Mouse (Mus musculus) forebrain, postnatal 0 days (tissue): ENCODE results near the gene Krt4. TPM values are rescaled to one million over a fixed set of nuclear protein-coding genes. Genes with fewer than 3 reads are reported as not detected.

Source experiments
- ATAC-seq: fragments of 200-750 bp; cut with Nextera tagmentation; 2 replicates; pipeline ENCODE4 v1.8.0; 2017; ENCODE audit warnings: mild to moderate bottlenecking, moderate library complexity
- DNase-seq: peaks from one replicate; pipeline ENCODE4 v3.0.0-alpha.2; 2015
- H3K27ac ChIP-seq: fragments of 300-500 bp; sonication (generic); 2 replicates; pipeline ENCODE4 v1.5.1; 2014; ENCODE audit warnings: low read depth, mild to moderate bottlenecking, antibody characterized with exemption, low read length, moderate library complexity, mixed read lengths
- H3K27me3 ChIP-seq: fragments of 300-500 bp; sonication (generic); 2 replicates; pipeline ENCODE4 v1.6.1; 2014; ENCODE audit warnings: mild to moderate bottlenecking, low read length, mixed read lengths; ENCODE audit not compliant: insufficient read depth
- H3K36me3 ChIP-seq: fragments of 300-500 bp; sonication (generic); 2 replicates; pipeline ENCODE4 v1.6.1; 2014; ENCODE audit warnings: mild to moderate bottlenecking, moderate library complexity; ENCODE audit not compliant: insufficient read depth
- H3K4me1 ChIP-seq: fragments of 300-500 bp; sonication (generic); 2 replicates; pipeline ENCODE4 v1.6.1; 2014; ENCODE audit warnings: antibody characterized with exemption; ENCODE audit not compliant: insufficient read depth
- H3K4me2 ChIP-seq: fragments of 300-500 bp; sonication (generic); 2 replicates; pipeline ENCODE4 v1.6.1; 2014; ENCODE audit warnings: low read depth, mild to moderate bottlenecking, moderate library complexity
- H3K4me3 ChIP-seq: fragments of 300-500 bp; sonication (generic); 2 replicates; pipeline ENCODE4 v1.5.1; 2014; ENCODE audit warnings: low read depth, low read length, mixed read lengths
- H3K9ac ChIP-seq: fragments of 300-500 bp; sonication (generic); 2 replicates; pipeline ENCODE4 v1.6.1; 2014; ENCODE audit warnings: mild to moderate bottlenecking
- H3K9me3 ChIP-seq: fragments of 300-500 bp; sonication (generic); 2 replicates; pipeline ENCODE4 v1.6.1; 2016; ENCODE audit warnings: low read length
- CTCF ChIP-seq: sonication (generic); IDR thresholded peaks from 2 replicates; pipeline ENCODE4 v1.5.1; 2016; ENCODE audit warnings: antibody characterized with exemption, control low read depth, low read depth
- WGBS: fragments of 180-500 bp; shearing (Covaris S2); extraction: QIAGEN DNeasy Blood & Tissue Kit; methylation state at CpG from one replicate; pipeline ENCODE4 v1.1.7; 2014; 5-methylcytosine and 5-hydroxymethylcytosine counted together
- polyA plus RNA-seq: library from polyadenylated mRNA; unstranded; fragments of >200 nt; fragmentation: Nextera tagmentation; extraction: Ambion mirVana; gene quantifications from 2 replicates; pipeline ENCODE4 v1.2.1, GENCODE M21; 2015
- total RNA-seq: library from RNA; depleted of rRNA; stranded (reverse); fragments of >200 nt; gene quantifications from 2 replicates; pipeline ENCODE4 v1.2.3, GENCODE M21; 2014

Krt4 gene
- total and polyA plus RNA-seq, 2 experiments from 2014 or later, result not detected

GRCm38 (mm10) chr15:101927340-101928080, 3.0 kb upstream of the Krt4 start:
- Histone ChIP-seq H3K36me3 (no peaks in the 10 kb centered on the region), H3K27ac (no peak overlapping the region), H3K9me3 (no peaks in the 10 kb centered on the region), H3K4me3 (no peak overlapping the region), H3K27me3 (no peaks in the 10 kb centered on the region), H3K4me1 (no peaks in the 10 kb centered on the region), H3K4me2 (no peak overlapping the region), H3K9ac (no peak overlapping the region)
- DNase-seq (no peak), ATAC-seq (no peak)
- no peak for TF ChIP-seq CTCF
- WGBS, result 74% methylated on average over 12 of the region's 12 CpGs

- Histone ChIP-seq H3K9ac (no peak overlapping the region), H3K36me3 (no peaks in the 10 kb centered on the region), H3K27me3 (no peaks in the 10 kb centered on the region), H3K4me1 (no peaks in the 10 kb centered on the region), H3K27ac (no peak overlapping the region), H3K9me3 (no peaks in the 10 kb centered on the region), H3K4me3 (no peak overlapping the region), H3K4me2 (no peak overlapping the region)
- ATAC-seq (no peak), DNase-seq (no peak)
- WGBS, result 83% methylated on average over 1 of the region's 1 CpGs
- TF ChIP-seq CTCF, result no peak
These were observed 506 bp upstream of the Krt4 start for GRCm38 (mm10) chr15:101925041-101925440.

- no peaks in the 10 kb centered on the region for H3K36me3 ChIP-seq
- H3K4me3 ChIP-seq, result no peak overlapping the region
- H3K4me2 ChIP-seq, result no peak overlapping the region
- WGBS, result 91% methylated on average over 2 of the region's 2 CpGs
- no peaks in the 10 kb centered on the region for H3K27me3 ChIP-seq
- H3K9me3 ChIP-seq, result no peaks in the 10 kb centered on the region
- DNase-seq (no peak), ATAC-seq (no peak)
- H3K9ac ChIP-seq, result no peak overlapping the region
- no peak for TF ChIP-seq CTCF
- H3K4me1 ChIP-seq, result no peaks in the 10 kb centered on the region
- no peak overlapping the region for H3K27ac ChIP-seq
These were observed 2.2 kb downstream of the Krt4 start for GRCm38 (mm10) chr15:101922296-101922695.

- 72% methylated on average over 2 of the region's 2 CpGs for WGBS
- H3K27ac ChIP-seq, result no peak overlapping the region
These were observed 8.5 kb downstream of the Krt4 start for GRCm38 (mm10) chr15:101916072-101916471.

GRCm38 (mm10) chr15:101904849-101905248, 19.7 kb downstream of the Krt4 start:
- Histone ChIP-seq H3K4me2 (no peak overlapping the region), H3K36me3 (no peaks in the 10 kb centered on the region), H3K27me3 (no peaks in the 10 kb centered on the region), H3K9ac (no peak overlapping the region), H3K4me3 (no peak overlapping the region), H3K4me1 (no peaks in the 10 kb centered on the region), H3K9me3 (no peaks in the 10 kb centered on the region), H3K27ac (no peak overlapping the region)
- no peak for ATAC-seq
- DNase-seq, result no peak
- 82% methylated on average over 5 of the region's 5 CpGs for WGBS
- TF ChIP-seq CTCF, result no peak

More at GRCm38 (mm10) chr15:101916072-101916471, 8.5 kb downstream of the Krt4 start:
- Histone ChIP-seq H3K4me1 (no peaks in the 10 kb centered on the region), H3K9me3 (no peaks in the 10 kb centered on the region), H3K36me3 (no peaks in the 10 kb centered on the region), H3K4me3 (no peak overlapping the region), H3K9ac (no peak overlapping the region), H3K4me2 (no peak overlapping the region), H3K27me3 (no peaks in the 10 kb centered on the region)
- no peak for TF ChIP-seq CTCF
- DNase-seq, result no peak
- ATAC-seq, result no peak

GRCm38 (mm10) chr15:101902171-101903149, 22.1 kb downstream of the Krt4 start:
- Histone ChIP-seq H3K27ac (no peak overlapping the region), H3K36me3 (no peaks in the 10 kb centered on the region), H3K4me3 (no peak overlapping the region), H3K9ac (no peak overlapping the region), H3K4me2 (no peak overlapping the region), H3K27me3 (no peaks in the 10 kb centered on the region), H3K4me1 (no peaks in the 10 kb centered on the region), H3K9me3 (no peaks in the 10 kb centered on the region)
- ATAC-seq (no peak), DNase-seq (no peak)
- 68% methylated on average over 12 of the region's 12 CpGs for WGBS
- no peak for TF ChIP-seq CTCF

- no peaks in the 10 kb centered on the region for H3K36me3 ChIP-seq
- H3K9me3 ChIP-seq, result no peaks in the 10 kb centered on the region
- no peak overlapping the region for H3K4me2 ChIP-seq
- no peak for ATAC-seq
- no peak for DNase-seq
- H3K4me1 ChIP-seq, result no peaks in the 10 kb centered on the region
- 94% methylated on average over 4 of the region's 4 CpGs for WGBS
- H3K4me3 ChIP-seq, result no peak overlapping the region
- TF ChIP-seq CTCF, result no peak
- H3K27ac ChIP-seq, result no peak overlapping the region
- no peaks in the 10 kb centered on the region for H3K27me3 ChIP-seq
- no peak overlapping the region for H3K9ac ChIP-seq
These were observed 29.3 kb downstream of the Krt4 start for GRCm38 (mm10) chr15:101895216-101895615.
